Mouse (Mus musculus) heart, adult 2 months (tissue): ENCODE data around the gene Sema5a. TPM values are rescaled to one million over a fixed set of nuclear protein-coding genes. Genes with fewer than 3 reads are reported as not detected.

Experiments
- DNase-seq, 2 experiments: peaks; one replicate each; pipeline ENCODE4 v3.0.0; 2021
- H3K27ac ChIP-seq: fragments of 200-600 bp; 2 replicates; pipeline ENCODE4 v1.8.1; 2022
- H3K27me3 ChIP-seq: fragments of 200-500 bp; 2 replicates; pipeline ENCODE4 v1.6.1; 2012; ENCODE audit warnings: mild to moderate bottlenecking, low read length, inconsistent platforms, mixed read lengths; ENCODE audit not compliant: control insufficient read depth, insufficient read depth
- H3K36me3 ChIP-seq: fragments of 200-500 bp; 2 replicates; pipeline ENCODE4 v1.6.1; 2012; ENCODE audit warnings: low read length, inconsistent platforms; ENCODE audit not compliant: control insufficient read depth, insufficient read depth
- H3K4me1 ChIP-seq: fragments of 200-500 bp; 2 replicates; pipeline ENCODE4 v1.6.1; 2011; ENCODE audit warnings: low read length; ENCODE audit not compliant: control insufficient read depth, insufficient read depth
- H3K4me3 ChIP-seq: fragments of 200-600 bp; 2 replicates; pipeline ENCODE4 v1.8.1; 2022
- H3K79me2 ChIP-seq: fragments of 200-500 bp; replicated peaks from 2 replicates; pipeline ENCODE4 v1.6.1; 2012; ENCODE audit warnings: mild to moderate bottlenecking, inconsistent platforms, low read length, moderate library complexity, mixed read lengths; ENCODE audit not compliant: control insufficient read depth, insufficient read depth
- H3K9ac ChIP-seq: fragments of 200-500 bp; 2 replicates; pipeline ENCODE4 v1.6.1; 2012; ENCODE audit warnings: low read depth, mild to moderate bottlenecking, control low read depth, inconsistent platforms, low read length, mixed read lengths
- CTCF ChIP-seq: fragments of 200-600 bp; IDR thresholded peaks from 2 replicates; pipeline ENCODE4 v1.8.1; 2022; ENCODE audit warnings: antibody characterized with exemption, mild to moderate bottlenecking, moderate library complexity
- EP300 ChIP-seq: fragments of 200-500 bp; IDR thresholded peaks from 2 replicates; pipeline ENCODE4 v1.6.1; 2011; ENCODE audit warnings: low read depth, low read length, control low read depth; ENCODE audit not compliant: insufficient read depth
- POLR2A ChIP-seq: fragments of 200-500 bp; IDR thresholded peaks from 2 replicates; pipeline ENCODE4 v1.6.1; 2011; ENCODE audit warnings: mild to moderate bottlenecking, low read depth, low read length, control low read depth; ENCODE audit not compliant: insufficient read depth
- WGBS: fragments of 180-500 bp; shearing (Covaris S2); methylation state at CpG from one replicate; pipeline ENCODE4 v1.1.7; 2018; 5-methylcytosine and 5-hydroxymethylcytosine counted together
- intact Hi-C: fragments of 180-260 bp; cut with DNase I; formaldehyde crosslinking; loops from one replicate; pipeline ENCODE4 v1.15.1; 2025
- polyA plus RNA-seq: library from polyadenylated mRNA; depleted of rRNA; stranded (reverse); fragments of >200 nt; gene quantifications from 2 replicates; pipeline ENCODE4 v1.2.3, GENCODE M21; 2012
- total RNA-seq, 2 experiments: library from RNA; stranded (reverse); gene quantifications; 2 replicates each; pipeline ENCODE4 v1.2.3; 2021

Gene Sema5a
- total and polyA plus RNA-seq, 3 experiments = 1.8 to 10.6 (median 7.9) TPM

DNA sequence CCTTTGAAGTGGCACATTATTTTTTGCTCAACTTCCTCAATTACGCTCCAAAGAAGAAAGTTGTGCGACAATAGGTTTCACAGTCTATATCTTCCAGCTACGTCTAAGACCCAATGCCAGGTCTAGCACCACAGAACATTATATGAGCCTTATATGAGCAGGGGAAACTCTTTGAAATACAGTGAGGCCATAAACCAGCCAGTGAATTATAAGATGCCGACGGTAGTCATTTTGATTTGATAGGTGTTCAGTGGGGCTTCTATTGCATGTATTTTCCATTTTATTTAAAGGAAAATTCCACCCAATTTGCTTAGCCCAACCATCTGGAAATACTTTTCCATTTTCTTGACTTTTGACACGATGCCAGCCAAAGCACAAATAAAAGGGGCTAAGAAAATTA is 126.3 kb downstream of the Sema5a start:
- 81% methylated on average over 6 of the region's 6 CpGs for WGBS
- intact Hi-C loops = no loop called here
- no peak for DNase-seq

GRCm38 (mm10) chr15:32371385-32371784 is 126.8 kb downstream of the Sema5a start:
- intact Hi-C loops = no loop called here
- no peaks in the 10 kb centered on the region for H3K4me1 ChIP-seq
- H3K79me2 ChIP-seq = no peaks in the 10 kb centered on the region
- no peaks in the 10 kb centered on the region for H3K36me3 ChIP-seq
- DNase-seq = no peak
- H3K4me3 ChIP-seq = no peak overlapping the region
- TF ChIP-seq POLR2A (no peak), EP300 (no peak), CTCF (no peak)
- no peak overlapping the region for H3K9ac ChIP-seq
- H3K27ac ChIP-seq = no peak overlapping the region
- WGBS = 65% methylated on average over 6 of the region's 6 CpGs
- no peaks in the 10 kb centered on the region for H3K27me3 ChIP-seq

More for the DNA sequence above, 126.3 kb downstream of the Sema5a start:
- no peaks in the 10 kb centered on the region for H3K79me2 ChIP-seq
- H3K9ac ChIP-seq = no peak overlapping the region
- no peak overlapping the region for H3K27ac ChIP-seq
- H3K4me3 ChIP-seq = no peak overlapping the region
- no peak for TF ChIP-seq POLR2A
- TF ChIP-seq EP300 = no peak
- no peak for TF ChIP-seq CTCF
- H3K4me1 ChIP-seq = no peaks in the 10 kb centered on the region
- H3K27me3 ChIP-seq = no peaks in the 10 kb centered on the region
- no peaks in the 10 kb centered on the region for H3K36me3 ChIP-seq

- intact Hi-C loops = no loop called here
- TF ChIP-seq EP300 = no peak
- TF ChIP-seq POLR2A = no peak
- no peak for TF ChIP-seq CTCF
- DNase-seq = no peak
- WGBS = 84% methylated on average over 5 of the region's 5 CpGs
- H3K9ac ChIP-seq = no peak overlapping the region
- no peak overlapping the region for H3K27ac ChIP-seq
- H3K79me2 ChIP-seq = no peaks in the 10 kb centered on the region
- no peak overlapping the region for H3K4me3 ChIP-seq
- no peaks in the 10 kb centered on the region for H3K36me3 ChIP-seq
- no peaks in the 10 kb centered on the region for H3K27me3 ChIP-seq
- H3K4me1 ChIP-seq = no peaks in the 10 kb centered on the region
These were observed 131.7 kb downstream of the Sema5a start for GRCm38 (mm10) chr15:32376326-32376725.

DNA sequence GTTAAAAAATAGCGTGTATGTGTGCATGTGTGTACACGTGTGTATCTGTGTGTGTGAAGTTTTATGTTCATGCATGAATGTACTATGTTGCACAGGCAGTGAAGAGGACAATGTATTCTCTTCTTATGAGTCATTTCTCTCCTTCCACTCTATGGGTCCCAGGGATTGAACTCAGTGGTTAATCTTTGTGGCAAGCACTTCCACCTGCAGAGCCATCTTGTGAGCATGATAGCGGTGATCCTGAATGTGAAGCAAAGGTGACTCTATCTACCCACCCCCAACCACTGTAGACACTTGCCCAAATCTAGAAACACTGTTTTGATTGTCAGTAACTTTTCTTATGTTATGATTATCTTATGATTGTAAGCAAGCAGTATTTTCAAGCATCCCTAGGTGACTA is 133.2 kb downstream of the Sema5a start:
- H3K4me3 ChIP-seq = no peak overlapping the region
- H3K27ac ChIP-seq = no peak overlapping the region
- WGBS = 90% methylated on average over 3 of the region's 3 CpGs
- no peak for DNase-seq
- intact Hi-C loops = no loop called here
- no peak overlapping the region for H3K9ac ChIP-seq
- no peaks in the 10 kb centered on the region for H3K27me3 ChIP-seq
- no peaks in the 10 kb centered on the region for H3K4me1 ChIP-seq
- TF ChIP-seq POLR2A (no peak), EP300 (no peak), CTCF (no peak)
- no peaks in the 10 kb centered on the region for H3K36me3 ChIP-seq
- no peaks in the 10 kb centered on the region for H3K79me2 ChIP-seq

DNA sequence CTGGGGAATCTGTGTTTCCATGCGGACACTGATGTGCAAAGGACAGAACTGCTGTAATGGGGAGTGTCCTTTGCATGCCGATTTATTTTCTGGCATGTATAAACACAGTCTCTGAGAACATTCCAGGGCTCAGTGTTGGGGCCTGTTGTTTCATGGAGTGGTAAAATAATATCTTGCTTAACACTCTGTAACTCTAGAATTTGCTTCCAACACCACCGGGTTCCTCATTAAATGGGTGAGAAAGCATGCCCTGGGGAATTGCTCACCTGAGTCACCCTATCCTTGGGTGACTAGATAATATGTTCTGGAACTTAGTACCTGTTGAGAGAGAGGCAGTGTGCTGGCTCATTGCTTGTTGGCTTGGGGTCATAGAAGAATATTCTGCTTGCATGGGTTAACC is 135.7 kb downstream of the Sema5a start:
- Histone ChIP-seq H3K4me1 (no peaks in the 10 kb centered on the region), H3K27me3 (no peaks in the 10 kb centered on the region), H3K27ac (no peak overlapping the region), H3K36me3 (no peaks in the 10 kb centered on the region), H3K9ac (no peak overlapping the region), H3K4me3 (no peak overlapping the region), H3K79me2 (no peaks in the 10 kb centered on the region)
- no peak for DNase-seq
- intact Hi-C loops = no loop called here
- 78% methylated on average over 3 of the region's 3 CpGs for WGBS
- TF ChIP-seq POLR2A (no peak), CTCF (no peak), EP300 (no peak)

GRCm38 (mm10) chr15:32382930-32383481 is 138.4 kb downstream of the Sema5a start:
- 86% methylated on average over 4 of the region's 4 CpGs for WGBS
- TF ChIP-seq CTCF (no peak), EP300 (no peak), POLR2A (no peak)
- Histone ChIP-seq H3K4me3 (no peak overlapping the region), H3K9ac (no peak overlapping the region), H3K4me1 (no peaks in the 10 kb centered on the region), H3K27me3 (no peaks in the 10 kb centered on the region), H3K36me3 (no peaks in the 10 kb centered on the region), H3K79me2 (no peaks in the 10 kb centered on the region), H3K27ac (no peak overlapping the region)
- no peak for DNase-seq
- intact Hi-C loops = no loop called here

DNA sequence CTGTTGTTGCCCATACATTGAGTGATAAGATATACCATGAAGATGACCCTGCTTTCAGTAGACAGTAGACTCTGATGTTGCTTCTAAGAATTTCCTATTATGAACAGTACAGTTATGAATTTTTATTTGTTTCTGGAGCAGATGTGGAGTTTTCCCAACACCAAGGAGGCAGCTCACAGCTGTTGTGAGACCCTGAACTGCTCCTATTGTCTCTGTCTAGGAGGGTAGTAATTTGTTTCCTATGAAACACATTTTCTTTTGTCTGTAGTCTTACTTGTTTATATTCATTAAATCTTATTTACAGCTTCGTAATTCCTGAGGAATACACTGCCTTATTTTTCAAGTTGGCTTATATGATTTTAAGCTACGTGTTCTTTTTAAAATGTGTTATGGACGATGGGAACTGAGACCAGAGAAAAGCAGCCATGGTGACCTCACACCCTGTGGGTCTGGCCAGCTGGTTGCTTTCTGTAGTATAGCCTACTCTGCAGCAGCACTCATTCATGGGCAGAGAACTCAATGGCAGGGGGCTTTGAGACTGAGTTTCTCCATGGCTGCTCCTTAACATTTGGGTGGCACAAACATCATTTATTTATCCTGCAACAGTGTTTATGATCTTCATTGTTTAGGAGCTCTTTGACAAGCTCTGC is 151.8 kb downstream of the Sema5a start:
- H3K27me3 ChIP-seq = no peaks in the 10 kb centered on the region
- no peak overlapping the region for H3K4me3 ChIP-seq
- H3K27ac ChIP-seq = no peak overlapping the region
- intact Hi-C loops = no loop called here
- DNase-seq = no peak
- no peaks in the 10 kb centered on the region for H3K36me3 ChIP-seq
- TF ChIP-seq EP300 (no peak), CTCF (no peak), POLR2A (no peak)
- no peaks in the 10 kb centered on the region for H3K79me2 ChIP-seq
- no peaks in the 10 kb centered on the region for H3K4me1 ChIP-seq
- WGBS = 84% methylated on average over 3 of the region's 3 CpGs
- H3K9ac ChIP-seq = no peak overlapping the region
